Mouse (Mus musculus) kidney, adult 2 months (tissue): ENCODE results near the gene Rapgef5. TPM values are rescaled to one million over a fixed set of nuclear protein-coding genes. Genes with fewer than 3 reads are reported as not detected.
A peak's percentile ranks its signal among the peaks of the same experiment; 100 is the strongest.

Source experiments
- DNase-seq: peaks from one replicate; pipeline ENCODE4 v3.0.0; 2021
- H3K27ac ChIP-seq: fragments of 200-500 bp; 2 replicates; pipeline ENCODE4 v1.5.1; 2012; ENCODE audit warnings: low read depth, low read length, control low read depth, inconsistent platforms; ENCODE audit not compliant: insufficient read depth
- H3K27me3 ChIP-seq: fragments of 200-500 bp; replicated peaks from 2 replicates; pipeline ENCODE4 v1.6.1; 2012; ENCODE audit warnings: mild to moderate bottlenecking, moderate library complexity, low read length, inconsistent platforms; ENCODE audit not compliant: control insufficient read depth, insufficient read depth
- H3K36me3 ChIP-seq: fragments of 200-500 bp; 2 replicates; pipeline ENCODE4 v1.6.1; 2012; ENCODE audit warnings: mild to moderate bottlenecking, moderate library complexity, low read length, inconsistent platforms; ENCODE audit not compliant: control insufficient read depth, insufficient read depth
- H3K4me1 ChIP-seq: fragments of 200-500 bp; 2 replicates; pipeline ENCODE4 v1.6.1; 2011; ENCODE audit warnings: low read length; ENCODE audit not compliant: control insufficient read depth, insufficient read depth
- H3K4me3 ChIP-seq: fragments of 200-500 bp; 2 replicates; pipeline ENCODE4 v1.5.1; 2011; ENCODE audit warnings: mild to moderate bottlenecking, low read depth, low read length, control low read depth; ENCODE audit not compliant: insufficient read depth
- CTCF ChIP-seq: fragments of 200-500 bp; conservative IDR thresholded peaks from 2 replicates; pipeline ENCODE4 v1.5.1; 2011; ENCODE audit warnings: low read depth, mild to moderate bottlenecking, control low read depth, low read length, moderate library complexity, mixed read lengths; ENCODE audit not compliant: insufficient read depth, insufficient read length
- POLR2A ChIP-seq: fragments of 200-500 bp; IDR thresholded peaks from one replicate; pipeline ENCODE4 v1.6.1; 2011; ENCODE audit warnings: low read depth, low read length, control low read depth
- WGBS: fragments of 180-500 bp; shearing (Covaris S2); methylation state at CpG from one replicate; pipeline ENCODE4 v1.1.7; 2018; 5-methylcytosine and 5-hydroxymethylcytosine counted together
- polyA plus RNA-seq: library from polyadenylated mRNA; depleted of rRNA; stranded (reverse); fragments of >200 nt; gene quantifications from 2 replicates; pipeline ENCODE4 v1.2.3, GENCODE M21; 2012

The Rapgef5 gene
- polyA plus RNA-seq, 1 experiment = 8.4 TPM

GRCm38 (mm10) chr12:117528509-117529145 is 12.3 kb downstream of the Rapgef5 start:
- DNase-seq = no peak
- TF ChIP-seq CTCF (no peak), POLR2A (no peak)
- Histone ChIP-seq H3K27ac (no peak overlapping the region), H3K4me3 (no peak overlapping the region), H3K27me3 (no peaks in the 10 kb centered on the region), H3K4me1 (no peaks in the 10 kb centered on the region), H3K36me3 (no peaks in the 10 kb centered on the region)
- 82% methylated on average over 4 of the region's 4 CpGs for WGBS

- Histone ChIP-seq H3K4me1 (no peaks in the 10 kb centered on the region), H3K36me3 (no peaks in the 10 kb centered on the region), H3K27ac (no peak overlapping the region), H3K27me3 (no peaks in the 10 kb centered on the region; the same call in 1 of the 2 replicates), H3K4me3 (no peak overlapping the region)
- DNase-seq = no peak
- TF ChIP-seq POLR2A (no peak), CTCF (no peak)
- WGBS = 91% methylated on average over 4 of the region's 4 CpGs
These were observed 14.8 kb downstream of the Rapgef5 start for GRCm38 (mm10) chr12:117531106-117531505.

- Histone ChIP-seq H3K4me3 (peak overlapping the region; percentile 74), H3K27ac (no peak overlapping the region), H3K4me1 (no peaks in the 10 kb centered on the region), H3K27me3 (no peaks in the 10 kb centered on the region; the same call in 1 of the 2 replicates), H3K36me3 (no peaks in the 10 kb centered on the region)
- 9% methylated on average over 59 of the region's 64 CpGs for WGBS
- TF ChIP-seq POLR2A (no peak), CTCF (no peak)
- peak; percentile 41 for DNase-seq
These were observed 17.2 kb downstream of the Rapgef5 start for GRCm38 (mm10) chr12:117533176-117534086.

GRCm38 (mm10) chr12:117534087-117534751 is 17.9 kb downstream of the Rapgef5 start:
- Histone ChIP-seq H3K4me3 (peak overlapping the region; percentile 74), H3K27me3 (no peaks in the 10 kb centered on the region; the same call in 1 of the 2 replicates), H3K36me3 (no peaks in the 10 kb centered on the region), H3K4me1 (no peaks in the 10 kb centered on the region), H3K27ac (no peak overlapping the region)
- no peak for TF ChIP-seq CTCF
- no peak for TF ChIP-seq POLR2A
- under 1% methylated on average over 66 of the region's 66 CpGs for WGBS
- peak; percentile 14 for DNase-seq

- Histone ChIP-seq H3K27ac (no peak overlapping the region), H3K4me3 (no peak overlapping the region), H3K4me1 (peaks cover 2% of the 10 kb centered on the region; the same call in 1 of the 2 replicates), H3K27me3 (no peaks in the 10 kb centered on the region), H3K36me3 (no peaks in the 10 kb centered on the region)
- DNase-seq = peak; percentile 52
- no peak for TF ChIP-seq CTCF
- TF ChIP-seq POLR2A = no peak
- WGBS = 24% methylated on average over 2 of the region's 2 CpGs
These were observed 24.1 kb downstream of the Rapgef5 start for GRCm38 (mm10) chr12:117540352-117540751.

- Histone ChIP-seq H3K27ac (no peak overlapping the region), H3K36me3 (no peaks in the 10 kb centered on the region), H3K4me3 (no peak overlapping the region), H3K4me1 (peaks cover 2% of the 10 kb centered on the region; the same call in 1 of the 2 replicates), H3K27me3 (no peaks in the 10 kb centered on the region)
- no peak for TF ChIP-seq CTCF
- DNase-seq = no peak
- 58% methylated on average over 6 of the region's 6 CpGs for WGBS
These were observed 29.0 kb downstream of the Rapgef5 start for GRCm38 (mm10) chr12:117545277-117545676.
